Mouse (Mus musculus) limb, embryonic 15.5 days (tissue): Measurements from ENCODE around the gene Rsph14. TPM values are rescaled to one million over a fixed set of nuclear protein-coding genes. Genes with fewer than 3 reads are reported as not detected.

ENCODE experiments used
- ATAC-seq: fragments of 200-750 bp; cut with Nextera tagmentation; 2 replicates; pipeline ENCODE4 v1.8.0; 2017; ENCODE audit warnings: low read depth, moderate TSS enrichment; ENCODE audit not compliant: insufficient number of reproducible peaks, low FRiP score, low TSS enrichment
- H3K27ac ChIP-seq: fragments of 300-500 bp; sonication (generic); 2 replicates; pipeline ENCODE4 v1.5.1; 2015; ENCODE audit warnings: moderate library complexity, mild to moderate bottlenecking, inconsistent platforms
- H3K27me3 ChIP-seq: fragments of 300-500 bp; sonication (generic); 2 replicates; pipeline ENCODE4 v1.6.1; 2015; ENCODE audit warnings: inconsistent platforms
- H3K36me3 ChIP-seq: fragments of 300-500 bp; sonication (generic); 2 replicates; pipeline ENCODE4 v1.6.1; 2015; ENCODE audit warnings: inconsistent platforms
- H3K4me1 ChIP-seq: fragments of 300-500 bp; sonication (generic); 2 replicates; pipeline ENCODE4 v1.6.1; 2015; ENCODE audit warnings: inconsistent platforms
- H3K4me2 ChIP-seq: fragments of 300-500 bp; sonication (generic); 2 replicates; pipeline ENCODE4 v1.6.1; 2015; ENCODE audit warnings: mild to moderate bottlenecking, inconsistent platforms
- H3K4me3 ChIP-seq: fragments of 300-500 bp; sonication (generic); 2 replicates; pipeline ENCODE4 v1.5.1; 2015; ENCODE audit warnings: mild to moderate bottlenecking, inconsistent platforms
- H3K9ac ChIP-seq: fragments of 300-500 bp; sonication (generic); 2 replicates; pipeline ENCODE4 v1.6.1; 2015; ENCODE audit warnings: inconsistent platforms
- H3K9me3 ChIP-seq: fragments of 300-500 bp; sonication (generic); 2 replicates; pipeline ENCODE4 v1.6.1; 2016; ENCODE audit warnings: inconsistent platforms
- WGBS: fragments of 180-500 bp; shearing (Covaris S2); methylation state at CpG from one replicate; pipeline ENCODE4 v1.1.7; 2015; 5-methylcytosine and 5-hydroxymethylcytosine counted together
- polyA plus RNA-seq: library from polyadenylated mRNA; unstranded; fragments of >200 nt; fragmentation: Nextera tagmentation; extraction: Ambion mirVana; gene quantifications from 2 replicates; pipeline ENCODE4 v1.2.1, GENCODE M21; 2015

Gene Rsph14
- polyA plus RNA-seq, 1 experiment from 2014 or later, result not detected

DNA sequence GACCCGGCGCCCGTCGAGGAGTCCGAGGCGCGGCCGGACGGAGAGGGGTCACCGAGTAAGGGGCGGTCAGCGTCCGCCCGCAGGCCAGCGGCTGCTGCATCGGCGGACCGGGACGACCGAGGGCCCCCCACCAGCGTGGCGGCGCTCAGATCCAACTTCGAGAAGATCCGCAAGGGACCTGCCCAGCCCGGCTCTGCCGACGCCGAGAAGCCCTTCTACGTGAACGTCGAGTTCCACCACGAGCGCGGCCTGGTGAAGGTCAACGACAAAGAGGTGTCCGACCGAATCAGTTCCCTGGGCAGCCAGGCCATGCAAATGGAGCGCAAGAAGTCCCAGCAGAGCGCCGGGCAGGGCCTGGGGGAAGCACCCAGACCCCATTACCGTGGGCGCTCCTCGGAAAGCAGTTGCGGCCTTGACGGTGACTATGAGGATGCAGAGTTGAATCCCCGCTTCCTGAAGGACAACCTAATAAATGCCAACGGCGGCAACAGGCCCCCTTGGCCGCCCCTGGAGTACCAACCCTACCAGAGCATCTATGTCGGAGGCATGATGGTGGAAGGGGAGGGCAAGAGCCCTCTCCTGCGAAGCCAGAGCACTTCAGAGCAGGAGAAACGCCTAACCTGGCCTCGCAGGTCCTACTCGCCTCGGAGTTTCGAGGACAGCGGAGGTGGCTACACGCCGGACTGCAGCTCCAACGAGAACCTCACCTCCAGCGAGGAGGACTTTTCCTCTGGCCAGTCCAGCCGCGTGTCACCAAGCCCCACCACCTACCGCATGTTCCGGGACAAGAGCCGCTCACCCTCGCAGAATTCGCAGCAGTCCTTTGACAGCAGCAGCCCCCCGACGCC is 29.2 kb upstream of the Rsph14 start:
- no peaks in the 10 kb centered on the region for H3K9me3 ChIP-seq
- H3K4me2 ChIP-seq, result peak overlapping the region; percentile 87
- peaks cover 5% of the 10 kb centered on the region; the same call in 1 of the 2 replicates for H3K36me3 ChIP-seq
- H3K4me3 ChIP-seq, result peak overlapping the region; percentile 88
- H3K27me3 ChIP-seq, result no peaks in the 10 kb centered on the region
- H3K27ac ChIP-seq, result 0 out of 2 replicates have a peak overlapping the region, but pooled peaks have one; percentile 69
- peak overlapping the region; percentile 63 for H3K9ac ChIP-seq
- WGBS, result 2% methylated on average over 71 of the region's 71 CpGs
- no peak for ATAC-seq
- peaks cover 49% of the 10 kb centered on the region for H3K4me1 ChIP-seq

- 0% methylated on average over 37 of the region's 48 CpGs for WGBS
- H3K4me3 ChIP-seq, result peak overlapping the region; percentile 88
- peak overlapping the region; percentile 63 for H3K9ac ChIP-seq
- peak overlapping the region; percentile 69 for H3K27ac ChIP-seq
- peaks cover 49% of the 10 kb centered on the region for H3K4me1 ChIP-seq
- peak overlapping the region; percentile 87 for H3K4me2 ChIP-seq
- H3K27me3 ChIP-seq, result no peaks in the 10 kb centered on the region
- peaks cover 3% of the 10 kb centered on the region; the same call in 1 of the 2 replicates for H3K36me3 ChIP-seq
- ATAC-seq, result no peak
- H3K9me3 ChIP-seq, result no peaks in the 10 kb centered on the region
Measured at GRCm38 (mm10) chr10:75060843-75061235, 28.5 kb upstream of the Rsph14 start.

DNA sequence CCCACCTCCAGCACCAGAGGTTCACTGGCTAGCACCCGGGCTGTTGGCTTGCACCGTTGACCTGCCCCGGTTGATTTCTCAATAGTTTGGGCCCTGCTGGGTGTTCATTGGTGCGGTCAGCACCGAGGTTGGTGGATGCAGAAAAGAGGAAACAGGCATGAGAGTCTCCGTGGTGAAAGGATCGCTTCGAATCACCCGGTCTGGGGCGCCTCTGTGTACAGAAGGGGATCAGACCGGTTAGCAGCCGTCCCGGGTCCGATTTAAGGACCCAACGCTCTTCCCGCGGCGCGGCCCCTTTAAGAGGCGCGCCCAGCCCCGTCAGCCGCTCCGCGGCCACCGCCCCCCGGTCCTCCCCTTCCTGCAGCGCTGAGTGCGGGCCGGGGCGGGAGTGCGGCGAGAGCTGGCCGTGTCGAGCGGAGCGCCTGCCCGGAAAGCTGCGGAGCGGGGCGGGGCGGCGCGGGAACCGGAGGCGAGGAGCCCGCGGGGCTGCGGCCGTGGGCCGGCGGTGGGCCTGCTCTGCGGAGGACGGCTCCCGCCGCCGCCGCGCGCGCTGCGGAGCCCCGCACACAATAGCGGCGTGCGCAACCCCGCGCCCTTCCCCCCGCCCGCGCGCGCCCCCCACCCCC is 27.9 kb upstream of the Rsph14 start, which contains the start of gene Bcr:
Bcr (plus strand) TSS at position 376 of the 626 bp plus-strand sequence.
- ATAC-seq, result peak; percentile 74
- peak within 1 kb of the TSS; percentile 88 for H3K4me3 ChIP-seq
- peak within 1 kb of the TSS; percentile 69 for H3K27ac ChIP-seq

GRCm38 (mm10) chr10:75059396-75059795 is 27.0 kb upstream of the Rsph14 start:
- Histone ChIP-seq H3K4me1 (peaks cover 42% of the 10 kb centered on the region), H3K27me3 (no peaks in the 10 kb centered on the region), H3K36me3 (no peaks in the 10 kb centered on the region), H3K27ac (no peak overlapping the region), H3K4me3 (no peak overlapping the region), H3K9ac (no peak overlapping the region), H3K4me2 (peak overlapping the region; percentile 87), H3K9me3 (no peaks in the 10 kb centered on the region)
- 2% methylated on average over 11 of the region's 11 CpGs for WGBS
- ATAC-seq, result no peak

More for the DNA sequence above, 27.9 kb upstream of the Rsph14 start, which contains the start of gene Bcr:
- Histone ChIP-seq H3K4me2 (peak within 1 kb of the TSS; percentile 87), H3K4me1 (peaks cover 46% of the 10 kb centered on the region), H3K36me3 (no peaks in the 10 kb centered on the region), H3K9ac (peak within 1 kb of the TSS; percentile 63), H3K27me3 (no peaks in the 10 kb centered on the region), H3K9me3 (no peaks in the 10 kb centered on the region)
- under 1% methylated on average over 61 of the region's 73 CpGs for WGBS

GRCm38 (mm10) chr10:75058761-75059395 is 26.5 kb upstream of the Rsph14 start:
- Histone ChIP-seq H3K4me1 (peaks cover 41% of the 10 kb centered on the region), H3K9ac (no peak overlapping the region), H3K4me3 (no peak overlapping the region), H3K27ac (no peak overlapping the region), H3K4me2 (no peak overlapping the region), H3K9me3 (no peaks in the 10 kb centered on the region), H3K36me3 (no peaks in the 10 kb centered on the region), H3K27me3 (no peaks in the 10 kb centered on the region)
- 40% methylated on average over 9 of the region's 9 CpGs for WGBS
- no peak for ATAC-seq

DNA sequence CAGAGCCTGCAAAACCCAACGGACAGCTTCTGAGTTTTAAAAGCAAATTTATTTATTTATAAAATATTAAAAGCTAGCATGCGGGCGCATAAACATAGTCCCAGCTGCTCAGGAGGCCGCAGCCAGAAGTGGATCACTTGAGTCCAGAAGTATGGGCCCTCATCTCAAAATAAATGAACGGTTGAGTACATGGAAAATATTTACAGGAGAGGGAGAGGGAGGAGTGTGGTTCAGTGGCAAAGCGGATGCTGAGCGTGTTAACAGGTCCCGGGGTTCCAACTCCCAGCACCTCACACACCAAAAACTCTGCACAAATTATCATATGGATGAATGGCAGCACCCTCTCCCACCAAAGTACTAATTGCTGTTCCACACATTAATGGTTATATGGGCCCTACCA is 25.9 kb upstream of the Rsph14 start:
- ATAC-seq, result no peak

DNA sequence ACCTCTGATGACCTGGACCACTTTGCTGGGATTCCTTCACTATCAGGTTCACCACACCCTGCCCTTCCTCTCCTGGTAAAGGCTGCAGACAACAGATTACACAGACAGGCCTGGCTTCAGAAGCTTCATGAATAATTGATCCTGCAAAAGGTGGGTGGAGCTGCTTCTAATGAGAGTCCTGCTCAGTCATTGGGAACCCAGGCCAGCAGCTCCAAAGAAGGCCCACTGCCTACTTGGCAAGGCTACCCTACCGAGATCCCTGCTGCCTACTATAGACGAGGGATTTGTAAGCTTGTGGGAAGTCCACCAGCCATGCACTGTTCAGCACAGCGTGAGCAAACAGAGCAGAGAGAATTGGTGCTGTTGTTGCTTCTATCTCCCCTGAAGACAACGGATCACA is 23.9 kb upstream of the Rsph14 start:
- H3K9me3 ChIP-seq, result no peaks in the 10 kb centered on the region
- no peaks in the 10 kb centered on the region for H3K27me3 ChIP-seq
- ATAC-seq, result no peak
- H3K27ac ChIP-seq, result no peak overlapping the region
- H3K36me3 ChIP-seq, result no peaks in the 10 kb centered on the region
- peaks cover 17% of the 10 kb centered on the region for H3K4me1 ChIP-seq
- H3K9ac ChIP-seq, result no peak overlapping the region
- H3K4me2 ChIP-seq, result no peak overlapping the region
- no peak overlapping the region for H3K4me3 ChIP-seq
- WGBS, result 32% methylated on average over 4 of the region's 4 CpGs

More for the DNA sequence above, 25.9 kb upstream of the Rsph14 start:
- H3K4me1 ChIP-seq, result peaks cover 36% of the 10 kb centered on the region
- H3K9ac ChIP-seq, result no peak overlapping the region
- H3K27me3 ChIP-seq, result no peaks in the 10 kb centered on the region
- H3K36me3 ChIP-seq, result no peaks in the 10 kb centered on the region
- no peak overlapping the region for H3K27ac ChIP-seq
- no peak overlapping the region for H3K4me3 ChIP-seq
- no peaks in the 10 kb centered on the region for H3K9me3 ChIP-seq
- H3K4me2 ChIP-seq, result no peak overlapping the region
- 80% methylated on average over 8 of the region's 8 CpGs for WGBS

GRCm38 (mm10) chr10:75055672-75056071 is 23.3 kb upstream of the Rsph14 start:
- H3K36me3 ChIP-seq, result no peaks in the 10 kb centered on the region
- H3K27ac ChIP-seq, result no peak overlapping the region
- no peaks in the 10 kb centered on the region for H3K9me3 ChIP-seq
- H3K4me3 ChIP-seq, result no peak overlapping the region
- ATAC-seq, result no peak
- H3K9ac ChIP-seq, result no peak overlapping the region
- H3K27me3 ChIP-seq, result no peaks in the 10 kb centered on the region
- WGBS, result 74% methylated on average over 5 of the region's 5 CpGs
- no peak overlapping the region for H3K4me2 ChIP-seq
- peaks cover 14% of the 10 kb centered on the region for H3K4me1 ChIP-seq

DNA sequence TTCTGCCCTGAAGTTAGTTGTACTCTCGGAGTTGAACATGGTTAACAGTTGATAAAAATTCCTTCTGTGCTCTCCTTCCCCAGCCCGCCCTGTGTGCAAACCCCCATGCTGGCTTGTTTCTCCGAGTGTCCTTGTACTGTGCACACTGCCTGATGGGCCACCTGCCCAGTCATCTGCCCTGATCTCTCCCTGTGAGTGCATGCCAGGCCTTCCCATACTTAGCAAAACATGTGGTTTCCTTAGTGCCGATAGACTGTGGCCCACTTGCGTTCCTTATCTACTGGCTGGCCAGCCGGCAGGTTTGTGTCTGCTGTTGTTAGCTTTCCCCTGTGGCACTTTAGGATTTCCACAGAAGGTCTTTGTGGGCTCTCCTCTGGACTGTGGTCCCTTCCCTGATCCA is 21.7 kb upstream of the Rsph14 start:
- no peak overlapping the region for H3K4me3 ChIP-seq
- no peak overlapping the region for H3K4me2 ChIP-seq
- H3K9ac ChIP-seq, result no peak overlapping the region
- H3K27me3 ChIP-seq, result no peaks in the 10 kb centered on the region
- no peaks in the 10 kb centered on the region for H3K9me3 ChIP-seq
- 0 out of 2 replicates have a peak, but pooled peaks cover under 1% of the 10 kb centered on the region for H3K36me3 ChIP-seq
- no peak for ATAC-seq
- H3K4me1 ChIP-seq, result 0 out of 2 replicates have a peak, but pooled peaks cover 4% of the 10 kb centered on the region
- H3K27ac ChIP-seq, result no peak overlapping the region
- whole genome bisulfite sequencing, result 48% methylated on average over 6 of the region's 6 CpGs

- Histone ChIP-seq H3K27me3 (no peaks in the 10 kb centered on the region), H3K4me3 (no peak overlapping the region), H3K4me1 (0 out of 2 replicates have a peak, but pooled peaks cover 4% of the 10 kb centered on the region), H3K36me3 (0 out of 2 replicates have a peak, but pooled peaks cover 4% of the 10 kb centered on the region), H3K9ac (no peak overlapping the region), H3K27ac (no peak overlapping the region), H3K4me2 (no peak overlapping the region), H3K9me3 (no peaks in the 10 kb centered on the region)
- 74% methylated on average over 4 of the region's 4 CpGs for WGBS
- no peak for ATAC-seq
Measured at GRCm38 (mm10) chr10:75053655-75054054, 21.3 kb upstream of the Rsph14 start.

DNA sequence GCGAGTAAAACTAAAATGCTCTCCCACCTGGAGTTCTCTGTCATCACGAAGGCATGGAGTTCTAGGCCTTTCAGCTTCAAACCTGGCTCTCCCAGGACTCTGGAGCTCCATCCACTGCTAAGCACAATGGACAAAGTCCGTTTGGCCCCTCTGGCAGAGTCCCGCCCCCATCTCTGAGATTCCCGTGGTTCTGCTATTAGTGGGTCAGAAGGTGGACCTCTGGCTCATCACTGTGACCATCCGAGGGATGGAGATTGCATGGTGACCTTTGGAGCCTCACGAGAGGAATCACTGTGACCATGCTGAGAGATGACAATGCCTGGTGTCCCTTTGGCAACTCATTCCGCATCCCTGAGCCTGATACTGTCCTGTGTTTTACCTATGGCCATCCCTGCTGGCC is 20.5 kb upstream of the Rsph14 start:
- WGBS, result 82% methylated on average over 8 of the region's 8 CpGs

More for the DNA sequence above, 20.5 kb upstream of the Rsph14 start:
- Histone ChIP-seq H3K4me1 (0 out of 2 replicates have a peak, but pooled peaks cover 4% of the 10 kb centered on the region), H3K4me2 (no peak overlapping the region), H3K9ac (no peak overlapping the region), H3K4me3 (no peak overlapping the region), H3K9me3 (no peaks in the 10 kb centered on the region), H3K27ac (no peak overlapping the region), H3K36me3 (0 out of 2 replicates have a peak, but pooled peaks cover 4% of the 10 kb centered on the region), H3K27me3 (no peaks in the 10 kb centered on the region)
- ATAC-seq, result no peak
